Comparison of ENCODE assay signal across 16 mouse cellular contexts in genomic region chr6:53447479-53447878, GRCm38 (mm10).
"Had no signal": no experiment of that assay in that cellular context is flagged by ENCODE, and none has a peak within 500 bp of the region (broad histone marks: within the 10 kb centered on the region; RNA-seq: fewer than 3 reads in every experiment).

No protein-coding gene starts in this region.

- H3K4me3 ChIP-seq: limb, embryonic 12.5 days; liver, embryonic 13.5 days had no signal

- DNase-seq: kidney, adult 18-20 months; kidney, adult 9 months; kidney, postnatal 14 days; kidney, postnatal 4 days; layer of hippocampus, adult 9-11 months; liver; liver, embryonic 13.5 days; lung, embryonic 14.5 days; midbrain, embryonic 14.5 days; right cerebral cortex, postnatal 25 days; spleen, adult 18-20 months; thymus, adult 18-20 months; thymus, postnatal 36 days had no signal

- H3K9ac ChIP-seq: limb, embryonic 12.5 days; liver, embryonic 13.5 days; lung, embryonic 14.5 days had no signal

- H3K36me3 ChIP-seq: limb, embryonic 12.5 days; liver, embryonic 13.5 days had no signal

- H3K27ac ChIP-seq: liver, embryonic 13.5 days had no signal

- H3K27me3 ChIP-seq: limb, embryonic 12.5 days had no signal

- H3K4me2 ChIP-seq: limb, embryonic 12.5 days; liver, embryonic 13.5 days; lung, embryonic 14.5 days had no signal

- H3K4me1 ChIP-seq: liver, embryonic 13.5 days had no signal

- H3K9me3 ChIP-seq: limb, embryonic 12.5 days; liver, embryonic 13.5 days had no signal

- ATAC-seq: inflammation-experienced regulatory T-cells, adult 6 months; intestine, embryonic 16.5 days had no signal
